Mouse (Mus musculus) liver, embryonic 14.5 days (tissue): Measurements from ENCODE around the gene Gpc6.

Experiments used
- CTCF ChIP-seq: IDR thresholded peaks from 2 replicates; pipeline ENCODE4 v1.5.1; 2016; ENCODE audit warnings: antibody characterized with exemption, low read depth, control low read depth
- EP300 ChIP-seq: IDR thresholded peaks from 2 replicates; pipeline ENCODE4 v1.6.1; 2016; ENCODE audit warnings: antibody characterized with exemption, low read depth

- no peak for TF ChIP-seq CTCF
- TF ChIP-seq EP300, result no peak
These were observed 631.7 kb downstream of the Gpc6 start for GRCm38 (mm10) chr14:117556715-117557320.
